Mouse (Mus musculus) left cerebral cortex, adult 9 months (tissue): Measurements from ENCODE around the gene Nr1i3.

Experiments
- DNase-seq, 2 experiments: peaks; one replicate each; pipeline ENCODE4 v3.0.0; 2022; ENCODE audit warnings: low spot score in 2 of 2

The Nr1i3 gene

GRCm38 (mm10) chr1:171251594-171252324 is 38.0 kb downstream of the Nr1i3 start:
- no peak for DNase-seq

GRCm38 (mm10) chr1:171252415-171252814 is 38.6 kb downstream of the Nr1i3 start:
- no peak for DNase-seq

GRCm38 (mm10) chr1:171256095-171256818 is 42.5 kb downstream of the Nr1i3 start:
- no peak for DNase-seq

DNA sequence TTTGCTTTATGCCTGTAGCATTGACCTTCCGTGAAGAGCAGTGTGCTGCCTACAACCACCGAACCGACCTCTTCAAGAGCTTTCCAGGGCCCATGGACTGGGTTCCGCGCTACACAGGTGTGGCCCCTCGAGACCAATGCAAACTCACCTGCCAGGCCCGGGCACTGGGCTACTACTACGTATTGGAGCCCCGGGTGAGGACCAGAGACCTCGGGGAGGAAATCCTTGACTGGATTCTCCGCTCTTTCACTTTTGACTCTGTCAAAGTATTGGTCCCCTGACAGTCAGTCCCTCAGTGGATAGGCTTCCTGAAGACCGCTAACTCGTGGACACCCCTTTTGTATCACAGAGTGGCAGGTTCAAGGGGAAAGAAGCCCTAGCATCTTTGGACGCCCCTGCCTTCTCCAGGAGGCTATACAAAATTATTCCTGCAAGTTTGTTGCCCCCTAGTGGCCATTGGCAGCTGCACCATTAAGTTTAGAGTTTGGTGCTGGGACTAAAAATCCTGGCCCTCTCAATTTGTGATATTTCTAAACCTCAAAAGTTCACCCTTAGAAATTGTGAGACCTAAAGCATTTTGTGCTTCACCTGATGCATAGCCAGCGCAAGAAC is 43.3 kb downstream of the Nr1i3 start:
- peak in 1 of 2 experiments; percentile 78 for DNase-seq

GRCm38 (mm10) chr1:171257781-171258180 is 44.0 kb downstream of the Nr1i3 start:
- DNase-seq: no peak

DNA sequence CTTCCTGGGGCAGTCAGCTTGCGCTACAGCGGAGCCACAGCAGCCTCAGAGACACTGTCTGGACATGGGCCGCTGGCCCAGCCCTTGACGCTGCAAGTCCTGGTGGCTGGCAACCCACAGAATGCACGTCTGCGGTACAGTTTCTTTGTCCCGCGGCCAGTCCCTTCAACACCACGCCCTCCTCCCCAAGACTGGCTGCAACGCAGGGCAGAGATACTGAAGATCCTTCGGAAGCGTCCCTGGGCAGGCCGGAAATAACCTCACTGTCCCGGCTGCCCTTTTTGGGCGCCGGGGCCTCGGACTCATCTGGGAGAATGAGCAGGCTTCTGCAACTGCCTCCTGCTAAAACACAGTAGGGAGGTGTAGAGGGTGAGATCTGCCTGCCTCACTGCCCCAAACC is 45.2 kb downstream of the Nr1i3 start:
- DNase-seq: no peak

DNA sequence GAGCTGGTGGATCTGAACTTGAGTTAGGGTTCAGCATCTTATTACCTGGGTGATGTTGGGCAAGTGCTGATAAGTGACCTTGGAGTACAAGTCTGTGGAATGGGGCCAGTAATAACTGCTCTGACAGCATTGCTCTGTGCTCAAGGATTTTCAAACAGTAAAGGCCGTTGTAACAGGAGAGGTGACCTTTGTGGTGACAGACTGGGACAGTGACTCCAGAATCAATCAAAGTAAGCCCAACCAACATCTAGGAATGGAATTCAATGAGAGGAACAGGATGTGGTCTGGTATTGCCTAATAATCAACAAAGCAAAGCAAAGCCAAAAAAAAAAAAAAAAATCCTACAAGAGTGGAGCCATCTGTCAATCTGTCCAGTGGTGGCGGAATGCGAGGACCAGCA is 46.5 kb downstream of the Nr1i3 start:
- no peak for DNase-seq

- DNase-seq: peak; percentile 78 to 89
Observed at GRCm38 (mm10) chr1:171262594-171263130, 48.9 kb downstream of the Nr1i3 start.

- peak; percentile 55 to 72 for DNase-seq
Observed at GRCm38 (mm10) chr1:171263185-171263611, 49.4 kb downstream of the Nr1i3 start.

DNA sequence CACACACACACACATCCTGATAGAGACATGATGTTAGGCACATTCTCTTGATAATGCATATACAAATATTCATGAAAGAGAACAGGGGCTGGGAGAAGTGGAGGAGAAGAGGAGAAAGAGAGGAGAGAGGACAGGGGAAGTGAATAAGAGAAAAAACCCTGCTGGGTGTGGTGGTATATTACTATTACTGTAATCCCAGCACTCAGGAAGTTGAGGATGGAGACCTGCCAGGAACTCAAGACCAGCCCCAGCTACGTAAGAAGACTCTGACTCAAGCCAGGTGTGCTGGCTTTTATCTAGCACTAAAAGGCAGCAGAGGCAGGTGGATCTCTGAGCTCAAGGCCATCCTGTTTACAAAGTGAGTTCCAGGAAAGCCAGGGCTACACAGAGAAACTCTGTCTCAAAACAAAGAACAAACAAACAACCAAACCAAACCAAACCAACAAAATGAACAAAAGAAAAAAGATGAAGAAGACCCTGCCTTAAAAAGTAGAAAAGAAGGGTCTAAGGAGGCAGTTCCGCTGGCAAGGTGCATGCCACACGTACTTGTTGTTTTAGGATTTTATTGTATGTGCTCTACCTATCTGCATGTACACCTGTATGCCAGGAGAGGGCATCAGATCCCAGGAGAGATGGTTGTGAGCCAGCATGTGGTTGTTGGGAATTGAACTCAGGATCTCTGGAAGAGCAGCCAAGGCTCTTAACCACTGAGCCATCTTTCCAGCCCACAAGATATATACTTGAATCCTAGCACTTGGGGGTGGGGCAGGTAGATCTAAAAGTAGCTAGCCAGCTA is 50.1 kb downstream of the Nr1i3 start:
- no peak for DNase-seq

DNA sequence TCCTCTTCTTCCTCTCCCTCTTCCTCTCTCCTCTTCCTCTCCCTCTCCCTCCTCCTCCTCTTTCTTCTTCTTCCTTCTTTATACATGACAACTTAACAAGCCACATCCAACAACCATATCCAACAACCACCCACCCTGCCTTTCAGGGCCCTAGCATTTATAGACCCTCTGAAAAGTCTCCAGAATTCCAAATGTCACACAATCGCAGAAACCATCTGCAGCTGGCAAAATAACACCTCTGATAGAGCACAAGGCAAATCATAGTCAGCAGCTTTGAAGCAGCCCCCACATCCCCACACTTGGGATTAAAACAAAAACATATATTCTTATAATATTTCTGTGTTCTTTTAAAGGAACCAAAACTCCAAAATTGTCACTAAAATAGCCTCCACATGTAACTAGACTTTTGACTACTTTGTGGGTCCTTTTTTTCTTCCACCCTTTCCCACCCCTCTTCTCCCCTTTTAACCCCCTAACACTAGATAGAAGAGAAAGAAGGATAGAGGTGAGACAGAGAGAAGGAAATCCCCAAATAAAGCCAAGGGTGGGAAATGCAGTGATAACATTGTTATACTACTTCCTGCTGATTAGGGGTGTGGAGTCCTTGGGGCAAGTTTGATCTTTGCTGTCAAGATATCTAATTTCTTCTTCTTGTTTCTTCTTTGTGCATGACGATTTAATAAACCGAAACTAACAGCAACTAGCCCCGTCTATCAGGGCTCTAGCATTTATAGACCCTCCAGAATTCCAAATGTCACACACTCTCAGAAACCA is 52.4 kb downstream of the Nr1i3 start:
- no peak for DNase-seq

DNA sequence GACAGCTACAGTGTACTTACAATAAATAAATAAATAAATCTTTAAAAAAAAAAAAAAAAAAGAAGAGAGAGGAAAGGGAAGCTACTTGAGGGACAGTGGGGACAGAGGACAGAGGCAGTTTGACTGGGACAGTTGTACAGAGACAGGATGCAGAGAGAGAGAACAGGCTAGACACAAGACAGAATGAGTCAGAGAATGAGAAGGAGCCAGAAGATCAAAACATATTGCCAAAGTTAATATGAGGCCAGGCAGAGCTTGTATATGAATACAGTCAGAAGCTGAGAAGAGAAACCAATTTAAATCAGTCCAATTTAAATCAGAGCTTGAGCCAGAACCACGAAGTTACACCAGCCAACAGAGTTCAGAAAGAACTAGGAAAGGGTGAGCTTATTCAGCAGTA is 54.6 kb downstream of the Nr1i3 start:
- DNase-seq: no peak

GRCm38 (mm10) chr1:171269848-171270572 is 56.2 kb downstream of the Nr1i3 start, which contains the start of gene B4galt3:
B4galt3 (plus strand) TSS chr1:171270328.
- DNase-seq: peak; percentile 83 to 96
